Mouse (Mus musculus): ENCODE results near the gene Arhgef15. TPM values are rescaled to one million over a fixed set of nuclear protein-coding genes. Genes with fewer than 3 reads are reported as not detected.
A peak's percentile ranks its signal among the peaks of the same experiment; 100 is the strongest.

Arhgef15 gene
- total and polyA plus RNA-seq, 3 experiments = 0.04 TPM; not detected in 2

DNA sequence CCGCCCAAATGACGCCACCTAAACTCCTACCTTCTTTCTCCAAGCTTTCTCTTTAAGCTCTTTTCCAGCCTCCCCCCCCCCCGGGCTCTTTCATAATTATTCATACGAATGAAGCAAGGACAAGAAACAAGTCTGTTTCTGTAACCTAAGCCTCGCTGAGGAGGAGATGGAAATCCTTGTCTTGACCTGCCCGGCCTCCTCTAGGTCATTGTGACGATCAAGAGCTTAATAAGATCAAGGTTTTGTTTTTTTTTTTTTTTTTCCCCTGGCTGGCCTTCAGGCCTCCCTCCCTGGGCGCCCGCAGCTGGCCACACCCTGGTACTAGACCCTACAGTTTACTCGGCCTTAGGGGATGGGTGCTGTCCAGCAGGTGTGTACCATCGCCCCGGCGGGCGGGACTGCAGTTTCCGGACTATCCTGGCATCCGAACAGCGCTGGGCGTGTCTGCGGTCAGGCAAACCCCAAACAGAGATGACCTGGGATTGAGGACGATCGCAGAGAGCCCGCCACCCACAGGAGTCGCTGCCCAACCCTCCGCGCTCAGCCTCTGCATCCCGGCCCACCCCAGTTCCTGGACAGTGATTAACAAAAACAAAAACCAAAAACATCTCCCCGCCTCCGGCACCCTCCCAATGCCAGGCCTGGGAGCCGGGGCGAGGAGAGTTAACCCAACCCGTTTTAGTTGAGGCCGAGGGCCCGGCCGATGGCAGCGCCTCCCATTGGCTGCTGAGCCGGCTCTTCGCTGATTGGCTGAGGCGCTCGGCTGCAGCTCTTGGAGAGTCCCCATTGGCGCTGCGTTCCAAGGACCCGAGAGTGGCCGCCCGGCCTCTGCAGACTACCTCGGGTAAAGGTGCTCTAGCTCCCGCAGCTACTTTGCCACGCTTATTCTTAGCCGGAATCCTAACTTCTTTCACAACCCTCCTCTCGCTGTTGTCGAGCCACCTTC, 10.3 kb upstream of the Arhgef15 start, which contains the start of gene Slc25a35:
Slc25a35 (plus strand) TSS at position 795 of the 946 bp plus-strand sequence.
- H3K4me1 ChIP-seq (ENCODE audit: control insufficient read depth in 1 of 2, insufficient read depth in 2 of 2) = peaks cover 6 to 29% of the 10 kb centered on the region in 2 experiments; a peak in 3 of 4 replicates
- dilution Hi-C loops (cut with MboI; ENCODE audit: extremely low pct_ligation_motif_present, extremely low pct_unique_long_range_greater_than_20kb, low sequenced_read_pairs) = no loop called here

GRCm38 (mm10) chr11:68966554-68966953, 9.3 kb upstream of the Arhgef15 start:
- Histone ChIP-seq H3K9me3 (replicated peaks; ENCODE audit: low read length) (no peaks in the 10 kb centered on the region), H3K4me3 (replicated peaks in 1 of 3; ENCODE audit: low read depth in 2 of 3, low read length in 2 of 3, poor library complexity in 1 of 3) (no peak overlapping the region), H3K4me2 (ENCODE audit: insufficient read depth, low read depth, poor library complexity, severe bottlenecking) (peak overlapping the region; percentile 86), H3K36me3 (replicated peaks in 1 of 2; ENCODE audit: control insufficient read depth in 1 of 2, insufficient read depth in 1 of 2, low read length in 1 of 2) (peaks cover 0 to 15% of the 10 kb centered on the region in 2 experiments), H3K27ac (ENCODE audit: insufficient read depth, low read depth) (no peak overlapping the region), H3K4me1 (ENCODE audit: control insufficient read depth in 1 of 2, insufficient read depth in 2 of 2) (peaks cover 6 to 21% of the 10 kb centered on the region in 2 experiments; a peak in 3 of 4 replicates), H3K9ac (ENCODE audit: insufficient read depth, low read depth) (no peak overlapping the region; the same call in 1 of the 2 replicates), H3K27me3 (replicated peaks) (peaks cover 13% of the 10 kb centered on the region), H3K79me2 (replicated peaks; ENCODE audit: control insufficient read depth, extremely low read depth, insufficient read depth, poor library complexity, severe bottlenecking) (no peaks in the 10 kb centered on the region)
- peak; percentile 14 for DNase-seq (ENCODE audit: extremely low read depth)
- dilution Hi-C loops (cut with MboI; ENCODE audit: extremely low pct_ligation_motif_present, extremely low pct_unique_long_range_greater_than_20kb, low sequenced_read_pairs) = no loop called here
- in situ Hi-C loops (cut with MboI; ENCODE audit: low pct_ligation_motif_present, low pct_unique_long_range_greater_than_20kb, low sequenced_read_pairs) = no loop called here
- TF ChIP-seq ZKSCAN1 (IDR thresholded peaks at IDR 0.05; ENCODE audit: borderline replicate concordance, low read depth, low read length) (peak; percentile 76), PAX5 (IDR thresholded peaks at IDR 0.05; ENCODE audit: low read length) (no peak)

More for the DNA sequence above, 10.3 kb upstream of the Arhgef15 start, which contains the start of gene Slc25a35:
- in situ Hi-C loops (cut with MboI; ENCODE audit: low pct_ligation_motif_present, low pct_unique_long_range_greater_than_20kb, low sequenced_read_pairs) = no loop called here
- H3K9ac ChIP-seq (ENCODE audit: insufficient read depth, low read depth) = peak within 1 kb of the TSS; percentile 36
- no peaks in the 10 kb centered on the region for H3K79me2 ChIP-seq (replicated peaks; ENCODE audit: control insufficient read depth, extremely low read depth, insufficient read depth, poor library complexity, severe bottlenecking)
- H3K9me3 ChIP-seq (replicated peaks; ENCODE audit: low read length) = no peaks in the 10 kb centered on the region
- peaks cover 0 to 20% of the 10 kb centered on the region in 2 experiments for H3K36me3 ChIP-seq (replicated peaks in 1 of 2; ENCODE audit: control insufficient read depth in 1 of 2, insufficient read depth in 1 of 2, low read length in 1 of 2)
- peak within 1 kb of the TSS; percentile 86 for H3K4me2 ChIP-seq (ENCODE audit: insufficient read depth, low read depth, poor library complexity, severe bottlenecking)
- no peak within 1 kb of the TSS for H3K27ac ChIP-seq (ENCODE audit: insufficient read depth, low read depth)
- H3K4me3 ChIP-seq (replicated peaks in 1 of 3; ENCODE audit: low read depth in 2 of 3, low read length in 2 of 3, poor library complexity in 1 of 3) = peak within 1 kb of the TSS; percentile 51 to 56 (median 54)
- TF ChIP-seq NELFE (IDR thresholded peaks at IDR 0.05; ENCODE audit: low read depth, low read length) (peak; percentile 8; the same call in 1 of the 2 replicates), MXI1 (IDR thresholded peaks at IDR 0.05; ENCODE audit: low read depth, low read length) (peak; percentile 73), ZNF384 (IDR thresholded peaks at IDR 0.05; ENCODE audit: low read depth, low read length) (peak; percentile 82), E2F4 (IDR thresholded peaks at IDR 0.05; ENCODE audit: insufficient replicate concordance, low read depth, low read length) (no peak), RAD21 (IDR thresholded peaks at IDR 0.05; ENCODE audit: low read depth, low read length) (no peak), MYC (IDR thresholded peaks at IDR 0.05; ENCODE audit: low read depth, low read length) (no peak), CHD1 (IDR thresholded peaks at IDR 0.05; ENCODE audit: low read depth, low read length) (no peak), PAX5 (IDR thresholded peaks at IDR 0.05; ENCODE audit: low read length) (no peak), ZMIZ1 (IDR thresholded peaks at IDR 0.05; ENCODE audit: low read depth, low read length) (peak; percentile 63; the same call in 1 of the 2 replicates), MAFK (IDR thresholded peaks at IDR 0.05; ENCODE audit: insufficient replicate concordance, low read length) (no peak), GABPA (IDR thresholded peaks at IDR 0.05; ENCODE audit: insufficient replicate concordance, low read depth, low read length) (no peak), MAX (IDR thresholded peaks at IDR 0.05; ENCODE audit: low read length) (no peak), BHLHE40 (IDR thresholded peaks at IDR 0.05; ENCODE audit: low read depth, low read length) (0 out of 2 replicates have a peak, but pooled peaks have one; percentile 4), KAT2A (IDR thresholded peaks at IDR 0.05; ENCODE audit: insufficient replicate concordance, low read length) (0 out of 2 replicates have a peak, but pooled peaks have one; percentile 22), USF1 (IDR thresholded peaks at IDR 0.05; ENCODE audit: low read depth, low read length) (no peak), MEF2A (IDR thresholded peaks at IDR 0.05; ENCODE audit: borderline replicate concordance, low read depth, low read length) (no peak), RCOR1 (conservative IDR thresholded peaks at IDR 0.05; ENCODE audit: low read depth, low read length) (no peak), ETS1 (conservative IDR thresholded peaks at IDR 0.05; ENCODE audit: low read depth, low read length) (no peak), MAZ (IDR thresholded peaks at IDR 0.05; ENCODE audit: low read depth, low read length) (no peak), POLR2A (IDR thresholded peaks at IDR 0.05; ENCODE audit: low read depth, low read length) (peak; percentile 53; the same call in 1 of the 2 replicates), ELF1 (IDR thresholded peaks at IDR 0.05; ENCODE audit: low read depth, low read length) (peak; percentile 31), SMC3 (IDR thresholded peaks at IDR 0.05; ENCODE audit: low read depth, low read length) (no peak), TBP (conservative IDR thresholded peaks at IDR 0.05; ENCODE audit: low read depth, low read length) (no peak), IRF4 (IDR thresholded peaks at IDR 0.05; ENCODE audit: low read depth, low read length) (peak; percentile 22; the same call in 1 of the 2 replicates), CHD2 (IDR thresholded peaks at IDR 0.05; ENCODE audit: low read length) (no peak), UBTF (IDR thresholded peaks at IDR 0.05; ENCODE audit: low read depth, low read length) (no peak), ZKSCAN1 (IDR thresholded peaks at IDR 0.05; ENCODE audit: borderline replicate concordance, low read depth, low read length) (no peak), POLR2AphosphoS2 (IDR thresholded peaks at IDR 0.05; ENCODE audit: low read depth, low read length) (no peak), JUND (conservative IDR thresholded peaks at IDR 0.05; ENCODE audit: low read depth, low read length) (no peak), EP300 (IDR thresholded peaks at IDR 0.05; ENCODE audit: low read length) (no peak; the same call in 1 of the 2 replicates), USF2 (conservative IDR thresholded peaks at IDR 0.05; ENCODE audit: low read depth, low read length) (no peak), CTCF (conservative IDR thresholded peaks at IDR 0.05 in 1 of 2, IDR thresholded peaks at IDR 0.05 in 1 of 2; ENCODE audit: low read depth in 2 of 2, low read length in 2 of 2) (no peak; a peak in 2 of 4 replicates), NRF1 (IDR thresholded peaks at IDR 0.05; ENCODE audit: low read depth, low read length) (no peak), SIN3A (IDR thresholded peaks at IDR 0.05; ENCODE audit: low read length) (peak; percentile 88), HCFC1 (IDR thresholded peaks at IDR 0.05; ENCODE audit: low read depth, low read length) (no peak), JUN (IDR thresholded peaks at IDR 0.05; ENCODE audit: insufficient read depth, low read depth, low read length) (no peak), TCF12 (IDR thresholded peaks at IDR 0.05; ENCODE audit: low read depth, low read length) (peak; percentile 43; the same call in 1 of the 2 replicates), ZC3H11A (IDR thresholded peaks at IDR 0.05; ENCODE audit: low read depth, low read length) (no peak)
- DNase-seq (ENCODE audit: extremely low read depth) = peak; percentile 90
- H3K27me3 ChIP-seq (replicated peaks) = peaks cover 13% of the 10 kb centered on the region

Data from CH12.LX (cell line).